Mouse (Mus musculus): Measurements from ENCODE around the gene Arl2.

DNA sequence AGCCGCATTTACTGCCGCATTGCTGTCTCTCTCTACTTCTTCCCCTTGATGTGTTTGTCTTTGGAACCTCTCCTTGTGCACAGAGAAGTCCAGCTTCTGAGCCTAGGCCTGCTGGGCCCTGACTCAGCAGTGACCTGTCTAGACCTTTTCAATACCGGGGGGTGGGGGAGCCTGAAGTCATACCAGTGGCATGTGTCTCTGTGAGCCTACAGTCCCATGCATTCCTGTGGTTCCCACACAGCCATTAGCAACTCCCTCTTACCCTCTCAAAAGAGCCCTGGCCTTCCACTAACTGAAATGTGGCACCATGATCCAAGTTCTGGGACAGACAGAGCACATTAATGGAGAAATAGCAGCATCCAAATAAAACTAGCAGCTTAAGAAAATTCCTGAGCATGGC, 5.0 kb downstream of the Arl2 start:
- TF ChIP-seq POLR2A (IDR thresholded peaks at IDR 0.05; ENCODE audit: insufficient read length, low read depth) (no peak), MYOG (IDR thresholded peaks at IDR 0.05; ENCODE audit: control insufficient read depth in 1 of 3, insufficient read depth in 1 of 3, insufficient read length in 2 of 3, low read depth in 2 of 3) (no peak), USF1 (IDR thresholded peaks at IDR 0.05; ENCODE audit: low read depth) (no peak), REST (IDR thresholded peaks at IDR 0.05; ENCODE audit: insufficient read depth, insufficient read length) (no peak)
